Mouse (Mus musculus) neutrophil, adult 5-6 weeks (primary cell): Measurements from ENCODE around the gene Gsk3a. TPM values are rescaled to one million over a fixed set of nuclear protein-coding genes. Genes with fewer than 3 reads are reported as not detected.

ENCODE experiments used
- ATAC-seq: fragments of 151-379, 151-347 bp; 2 replicates; pipeline ENCODE4 v1.8.0; 2017; ENCODE audit warnings: mild to moderate bottlenecking, moderate TSS enrichment; ENCODE audit not compliant: insufficient number of reproducible peaks, poor library complexity, low FRiP score, severe bottlenecking; ENCODE audit errors: extremely low read depth
- total RNA-seq: library from RNA; stranded (forward); fragments of 200-1000 nt; gene quantifications from 2 replicates; pipeline ENCODE4 v1.2.3, GENCODE M21; 2017

Gene Gsk3a
- total RNA-seq, 1 experiment from 2014 or later: 85.4 TPM

DNA sequence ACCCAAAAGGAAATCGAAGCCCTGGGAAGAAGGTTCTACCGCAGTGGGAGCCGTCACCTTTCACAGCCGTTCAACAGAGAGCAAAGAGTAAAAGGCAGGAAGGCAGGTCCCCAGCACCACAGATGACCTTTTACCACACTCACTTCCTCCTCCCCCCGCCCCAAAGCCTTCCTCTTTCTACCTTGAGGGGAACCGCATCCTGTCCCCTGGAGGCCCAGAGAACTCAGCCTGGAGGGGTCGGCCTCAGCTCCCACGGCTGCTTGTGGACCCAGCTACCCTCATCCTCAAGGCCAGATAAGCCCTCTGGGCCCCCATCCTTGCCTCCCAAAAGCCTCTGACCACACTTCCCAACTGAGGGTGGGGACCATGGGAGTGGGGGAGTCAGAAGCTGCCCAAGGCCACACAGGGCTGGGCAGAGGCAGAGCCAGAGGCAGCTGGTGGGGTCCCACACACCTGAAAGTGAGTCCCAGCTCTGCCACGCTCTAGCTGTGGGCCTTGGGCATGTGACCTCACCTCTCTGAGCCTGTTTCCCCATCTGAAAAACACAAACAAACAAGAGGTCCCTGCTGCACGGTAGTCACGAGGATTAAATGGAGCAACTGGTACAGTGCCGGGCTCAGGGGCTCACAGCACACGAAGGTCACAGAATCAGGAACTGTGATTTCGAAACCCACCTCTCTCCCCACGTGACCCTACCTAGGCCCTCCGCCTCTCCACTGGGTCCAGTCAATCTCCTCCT is 32.1 kb downstream of the Gsk3a start:
- peak; percentile 73 for ATAC-seq

DNA sequence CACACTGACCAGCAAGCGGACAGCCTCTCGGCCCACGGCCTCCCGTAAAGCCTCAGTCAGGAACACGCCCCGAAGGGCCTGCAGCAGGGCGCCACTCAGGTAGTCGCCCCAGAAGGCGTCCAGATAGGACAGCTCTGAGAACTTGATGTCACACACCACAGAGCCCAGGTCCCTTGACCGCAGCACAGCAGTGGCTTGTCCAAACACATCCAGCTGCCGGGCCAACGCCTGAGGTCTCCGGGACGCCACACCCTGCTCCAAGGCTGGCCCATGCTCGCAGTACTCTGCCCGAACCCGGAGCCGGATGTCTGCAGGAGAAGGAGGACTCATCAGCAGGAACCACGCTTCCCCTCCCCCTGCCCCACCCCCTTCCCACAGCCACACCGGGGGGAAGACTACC is 34.0 kb downstream of the Gsk3a start:
- no peak for ATAC-seq

DNA sequence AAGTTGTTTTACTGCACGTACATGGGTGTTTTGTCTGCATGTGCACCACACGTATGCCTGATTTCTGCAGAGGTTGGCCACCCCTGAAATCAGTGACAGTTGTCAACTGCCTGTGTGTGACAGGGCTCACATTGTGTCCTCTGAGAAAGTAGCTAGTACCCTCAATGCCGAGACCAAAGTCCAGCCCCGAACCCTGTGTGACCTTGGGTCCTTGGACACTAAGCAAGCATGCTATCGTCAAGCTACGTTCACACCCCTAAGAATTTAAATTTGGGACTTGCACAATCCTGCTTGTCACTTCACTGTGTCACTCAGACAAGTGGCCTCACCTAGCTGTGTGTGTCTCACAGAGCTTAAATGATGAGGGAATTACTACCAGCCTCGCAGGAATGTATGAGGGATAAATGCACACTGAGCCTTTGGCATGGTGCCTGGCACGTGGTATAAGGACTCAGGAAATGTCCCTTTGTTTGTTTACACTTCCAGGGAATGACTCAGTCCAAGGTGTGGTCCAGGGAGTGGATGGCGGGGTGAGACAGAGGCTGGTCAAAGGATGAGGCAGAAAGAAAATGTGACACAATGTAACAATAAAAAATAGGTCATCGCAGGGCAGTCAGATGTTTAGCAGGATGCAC is 40.1 kb downstream of the Gsk3a start:
- no peak for ATAC-seq

DNA sequence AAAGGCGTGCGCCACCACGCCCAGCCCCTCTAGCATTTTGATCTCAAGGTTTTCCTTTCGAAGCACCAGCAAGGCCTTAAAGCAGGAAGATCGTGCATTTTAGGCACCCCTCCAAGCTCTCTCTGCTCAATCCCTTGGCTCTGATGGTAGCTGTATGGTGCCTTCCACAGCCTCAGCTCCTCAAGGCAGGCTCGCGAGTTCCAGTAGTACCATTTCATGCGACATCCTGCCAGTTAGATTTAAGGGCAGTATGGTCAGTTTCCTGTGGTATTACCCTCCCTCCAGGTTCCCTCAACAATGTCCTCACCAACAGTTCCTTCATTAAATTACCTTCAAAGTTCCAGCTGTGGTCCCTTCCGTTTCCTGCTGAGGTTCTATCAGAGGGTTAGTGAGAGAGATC is 41.5 kb downstream of the Gsk3a start:
- no peak for ATAC-seq

DNA sequence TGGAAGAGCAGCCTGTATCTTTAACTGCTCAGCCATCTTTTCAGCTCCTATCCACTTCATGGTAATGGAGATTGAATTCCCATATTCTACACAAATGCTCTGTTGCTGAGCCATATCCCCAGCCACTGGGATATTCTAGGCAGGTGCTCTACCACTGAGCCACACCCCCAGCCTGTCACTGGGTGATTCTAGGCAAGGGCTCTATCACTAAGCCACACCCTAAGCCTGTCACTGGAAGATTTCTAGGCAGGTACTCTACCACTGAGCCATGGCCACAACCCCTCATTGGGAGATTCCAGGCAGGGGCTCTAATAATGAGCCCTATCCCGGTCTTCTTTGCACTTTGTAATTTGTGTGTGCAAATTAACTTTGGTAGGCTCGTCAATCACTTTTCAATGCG is 42.5 kb downstream of the Gsk3a start:
- no peak for ATAC-seq

DNA sequence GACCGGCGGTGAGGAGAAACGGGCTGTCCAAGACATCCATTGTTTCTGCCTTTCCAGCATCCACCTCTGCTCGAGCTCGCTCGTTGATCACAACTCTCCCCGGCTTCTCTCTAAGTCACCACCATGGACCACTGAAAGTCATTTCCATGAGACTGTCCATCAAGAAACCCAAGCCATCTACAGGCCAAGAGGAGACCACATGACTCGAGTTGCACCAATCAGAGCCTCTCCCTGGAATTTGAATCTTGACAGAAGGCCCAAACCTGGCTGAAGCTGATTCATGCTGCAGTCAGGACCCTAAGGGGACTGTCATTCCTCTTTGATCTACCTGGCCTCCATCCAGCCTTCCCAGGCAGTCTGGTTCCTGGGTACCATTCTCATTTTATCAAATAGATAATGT is 45.5 kb downstream of the Gsk3a start:
- ATAC-seq: no peak

DNA sequence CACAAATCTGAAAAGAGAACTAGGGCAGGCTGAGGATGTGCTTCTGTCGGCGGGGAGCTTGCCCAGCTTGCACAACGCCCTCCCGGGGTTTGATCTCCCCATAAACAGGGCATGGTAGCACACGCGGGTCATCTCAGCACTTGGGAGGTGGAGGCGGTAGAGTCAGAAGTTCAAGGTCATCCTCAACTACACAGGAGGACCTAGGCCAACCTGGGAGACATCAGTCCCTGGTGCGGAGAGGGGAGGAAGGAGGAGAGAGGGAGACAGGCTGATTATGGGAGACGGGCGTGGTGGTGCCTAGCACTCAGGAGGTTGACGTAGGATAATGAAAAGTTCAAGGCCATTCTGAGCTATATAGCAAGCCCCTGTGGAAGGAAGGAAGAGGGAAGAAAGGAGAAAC is 46.8 kb downstream of the Gsk3a start:
- ATAC-seq: no peak

DNA sequence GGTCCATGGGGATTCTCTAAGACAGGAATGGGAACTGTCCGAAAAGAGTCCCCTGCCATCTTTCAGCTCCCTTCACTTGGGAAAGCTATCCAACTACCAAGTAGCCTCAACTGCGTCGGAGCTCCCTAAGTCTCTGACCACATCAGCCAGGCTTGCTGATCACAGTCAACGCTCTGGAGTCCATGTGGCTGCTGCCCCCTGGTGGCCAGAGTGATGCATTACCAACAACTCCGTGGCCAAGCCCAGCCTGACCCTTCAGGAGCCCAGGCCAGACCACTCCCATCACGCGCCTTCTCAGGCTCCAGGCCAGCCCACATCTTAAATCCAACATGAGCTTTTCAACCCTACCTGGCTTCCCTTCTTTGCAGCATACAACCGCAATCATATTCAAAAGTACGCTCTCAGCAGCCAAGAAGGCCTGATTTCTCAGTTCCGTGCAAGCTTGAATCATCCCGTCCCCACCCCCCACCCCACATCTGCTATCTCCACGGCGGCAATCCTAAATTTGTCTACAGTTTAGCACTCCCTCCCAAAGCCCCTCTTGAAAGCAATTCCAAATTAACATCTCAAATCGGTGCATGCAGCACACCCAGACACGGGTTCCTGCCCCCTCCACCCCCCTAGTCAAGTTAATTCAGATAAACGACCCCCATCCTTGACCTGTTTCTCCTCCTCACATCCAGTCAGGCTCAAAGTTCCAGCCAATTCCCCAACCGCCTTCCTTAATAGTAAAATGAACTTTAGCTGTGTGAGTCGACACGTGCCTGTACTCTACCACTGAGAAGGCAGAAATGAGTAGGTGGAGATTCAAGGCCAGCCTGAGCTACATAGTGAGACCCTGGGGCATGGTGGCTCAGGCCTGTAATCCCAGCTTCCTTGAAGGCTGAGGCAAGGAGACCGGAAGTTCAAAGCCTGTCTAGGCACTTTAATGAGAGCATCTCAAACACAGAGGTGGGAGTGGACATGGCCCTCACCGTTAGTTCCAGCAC is 49.7 kb downstream of the Gsk3a start:
- ATAC-seq: peak; percentile 96

DNA sequence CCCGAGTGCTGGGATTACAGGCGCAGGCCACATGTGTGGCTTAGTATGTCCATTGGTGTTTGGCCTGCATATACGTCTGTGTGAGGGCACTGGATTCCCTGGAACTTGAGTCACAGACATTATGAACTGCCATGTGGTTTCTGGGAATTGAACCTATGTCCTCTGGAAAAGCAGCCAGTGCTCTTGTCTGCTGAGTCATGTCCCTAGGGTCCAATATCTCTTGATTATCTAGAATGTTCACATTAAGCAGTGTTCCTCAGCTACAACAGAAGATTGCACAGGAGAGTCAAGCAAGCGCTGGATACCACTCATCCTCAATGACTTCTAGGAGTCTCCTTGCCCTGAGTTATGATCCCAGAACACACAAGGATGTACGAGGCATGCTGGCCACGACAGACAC is 53.6 kb downstream of the Gsk3a start:
- ATAC-seq: no peak

DNA sequence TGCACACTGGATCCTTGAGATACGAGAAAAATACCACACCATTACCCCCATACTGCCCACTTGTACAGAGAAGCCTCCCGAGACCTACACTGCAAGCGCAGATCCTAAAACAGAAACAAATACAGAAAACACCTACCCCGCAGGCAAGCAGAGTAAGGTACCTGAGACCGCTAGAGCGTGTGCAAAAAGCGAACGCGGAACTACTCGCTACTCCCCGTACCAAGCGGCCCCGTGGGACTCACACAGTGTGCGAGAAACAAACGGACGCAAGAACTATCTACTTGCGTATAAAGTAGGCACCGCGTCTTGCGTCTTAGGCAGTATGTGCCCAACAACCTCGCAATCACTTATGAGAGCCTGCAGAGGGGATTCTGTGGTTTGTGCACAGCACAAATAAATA is 55.8 kb downstream of the Gsk3a start:
- ATAC-seq: peak; percentile 31; the same call in 1 of the 2 replicates

DNA sequence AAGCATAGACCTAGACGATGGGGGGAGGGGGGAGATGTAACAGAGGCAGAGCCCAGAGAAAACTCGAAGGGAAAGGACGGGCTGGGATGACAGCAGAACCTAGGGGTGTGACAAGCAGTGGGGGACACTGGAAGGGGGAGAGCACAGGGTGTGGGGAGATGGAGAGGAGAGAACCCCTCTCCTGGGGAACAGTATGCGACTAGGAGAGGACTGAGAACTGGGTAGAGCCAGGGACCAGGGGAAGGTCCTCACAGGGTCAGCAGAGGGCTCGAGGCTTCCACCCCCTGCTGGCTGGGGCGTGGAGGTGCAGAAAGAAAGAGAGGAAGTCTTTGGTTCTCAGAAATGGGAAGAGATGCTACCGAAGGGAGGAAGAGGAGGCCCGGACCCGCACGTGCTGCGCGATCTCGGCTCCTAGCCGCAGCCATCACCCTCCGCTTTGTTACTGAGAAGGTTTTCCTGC is 56.3 kb downstream of the Gsk3a start:
- ATAC-seq: peak; percentile 83

DNA sequence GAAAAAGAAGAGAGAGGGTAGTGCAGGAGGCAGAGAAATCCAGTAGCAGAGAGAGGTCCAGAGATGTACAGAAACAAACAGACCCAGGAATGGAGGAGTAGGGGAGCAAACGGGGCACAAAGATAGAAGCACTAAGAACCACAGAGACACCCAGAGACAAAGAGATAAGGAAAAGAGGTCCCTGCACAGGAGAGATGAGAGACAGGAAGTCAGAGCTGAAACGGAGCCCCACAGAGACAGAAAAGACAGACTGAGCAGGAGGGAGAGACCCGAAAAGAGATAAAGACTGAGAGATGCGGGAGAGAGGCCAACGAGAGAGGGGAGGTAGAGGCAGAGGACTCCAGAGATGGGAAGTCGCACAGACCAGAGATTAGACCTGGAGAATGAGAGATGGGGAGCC is 57.1 kb downstream of the Gsk3a start:
- no peak for ATAC-seq

DNA sequence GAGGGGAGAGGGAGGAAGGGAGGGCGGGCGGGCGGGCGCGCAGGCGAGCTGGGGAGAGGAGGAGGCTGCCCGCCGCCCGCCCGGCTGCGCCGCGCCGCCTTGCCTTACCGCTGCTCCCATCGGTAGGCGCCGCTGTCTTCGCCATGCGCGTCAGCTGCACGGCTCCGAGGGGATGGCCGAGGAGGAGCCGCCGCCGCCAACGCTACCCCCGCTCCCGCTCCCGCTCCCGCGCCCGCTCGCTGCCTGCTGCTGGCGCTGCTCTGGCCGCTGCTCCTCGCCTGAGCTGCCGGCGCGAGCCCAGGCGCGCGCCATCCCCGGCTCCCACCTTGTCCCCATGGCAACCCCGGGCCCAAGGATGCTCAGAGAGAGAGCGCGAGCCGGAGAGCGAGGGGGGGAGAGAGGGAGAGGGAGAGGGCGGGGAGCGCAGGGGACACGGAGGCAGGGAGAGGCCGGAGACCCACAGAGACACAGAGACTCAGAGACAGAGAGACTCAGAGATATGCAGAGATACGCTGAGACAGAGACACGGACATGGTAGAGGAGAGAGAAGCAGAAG is 58.0 kb downstream of the Gsk3a start, which contains the start of gene Pou2f2:
TSS of gene Pou2f2 (minus strand) at position 121 of the 556 bp plus-strand sequence.
- ATAC-seq: no peak

DNA sequence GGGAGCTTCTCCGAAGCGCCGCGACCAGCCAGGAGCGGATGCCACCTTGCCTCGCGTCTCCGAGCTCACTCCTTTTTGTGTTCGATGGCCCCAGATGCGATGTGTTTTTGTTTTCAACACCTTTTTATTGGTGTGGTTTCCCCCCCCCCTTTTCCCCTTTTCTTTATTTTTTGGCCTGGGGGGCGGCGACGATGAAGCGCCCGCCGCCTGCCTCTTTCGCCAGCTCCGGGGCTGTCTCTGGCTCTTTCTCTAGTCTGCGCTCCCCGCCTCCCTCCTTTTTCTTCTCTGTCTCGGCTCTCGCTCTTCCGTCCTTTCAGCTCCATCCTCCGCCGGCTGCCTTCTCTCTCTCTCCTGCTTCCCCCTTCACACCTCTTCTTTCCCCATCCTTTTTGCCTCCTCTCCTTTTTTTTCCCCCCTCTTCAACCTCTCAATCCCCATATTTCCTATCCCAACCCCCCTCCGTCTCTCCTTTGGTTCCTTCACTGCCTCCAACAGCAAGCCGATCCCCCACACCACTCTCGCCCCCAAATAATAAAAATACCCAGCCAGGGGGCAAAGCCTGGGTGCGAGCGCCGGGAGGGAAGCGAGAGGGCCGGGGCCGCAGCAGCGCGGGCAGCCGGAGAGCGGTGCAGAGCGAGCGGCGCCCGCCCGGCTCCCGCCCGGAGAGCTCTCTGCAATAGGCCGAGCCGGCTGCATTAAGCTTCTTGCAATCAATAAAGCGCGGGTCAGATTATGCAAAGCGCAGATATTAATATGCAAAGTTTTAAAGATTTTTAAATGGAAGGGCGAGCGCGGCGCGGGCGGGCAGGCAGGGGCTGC is 58.7 kb downstream of the Gsk3a start:
- ATAC-seq: no peak

DNA sequence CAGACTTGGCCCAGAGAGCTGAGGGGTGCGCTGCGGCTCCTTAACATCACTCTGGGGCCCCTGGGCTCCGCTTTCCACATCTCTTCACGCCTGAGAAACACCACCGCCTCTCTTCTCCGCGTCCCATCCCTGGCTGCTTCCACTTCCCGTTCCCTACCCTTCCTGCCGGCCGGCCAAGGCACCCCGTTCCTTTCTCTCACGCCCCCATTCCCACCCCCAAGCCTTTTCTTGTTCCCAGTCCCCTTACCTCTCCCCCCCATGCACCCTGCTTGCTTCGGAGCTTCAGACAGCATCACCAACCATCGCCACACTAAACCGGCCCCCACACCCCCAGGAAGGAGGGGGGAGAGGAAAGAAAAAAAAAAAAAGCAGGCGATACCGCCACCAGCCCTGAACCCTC is 59.3 kb downstream of the Gsk3a start:
- no peak for ATAC-seq
